Mouse (Mus musculus): ENCODE measurements at regions not wholly inside any gene's neighbourhood (a gene's known extent, or its start where the extent isn't known, plus 50 kb on each side); places are given as distances from the start of the nearest gene placed in this dataset.

GRCm38 (mm10) chr2:28349911-28350310 lies 96.7 kb upstream of the Ppp1r26 start:
- no peak for DNase-seq (ENCODE audit: low spot score in 2 of 2)

- DNase-seq (ENCODE audit: low spot score in 2 of 2): no peak
Measured at GRCm38 (mm10) chr2:28351445-28351844, 95.2 kb upstream of the Ppp1r26 start.

GRCm38 (mm10) chr2:28352903-28353302 lies 93.7 kb upstream of the Ppp1r26 start:
- no peak for DNase-seq (ENCODE audit: low spot score in 2 of 2)

GRCm38 (mm10) chr2:28362199-28362598 lies 84.4 kb upstream of the Ppp1r26 start:
- no peak for DNase-seq (ENCODE audit: low spot score in 2 of 2)

- DNase-seq (ENCODE audit: low spot score in 2 of 2): no peak
Measured at GRCm38 (mm10) chr2:28364623-28365022, 82.0 kb upstream of the Ppp1r26 start.

GRCm38 (mm10) chr2:28365756-28366155 lies 80.8 kb upstream of the Ppp1r26 start:
- DNase-seq (ENCODE audit: low spot score in 2 of 2): no peak

GRCm38 (mm10) chr2:28374838-28375237 lies 71.8 kb upstream of the Ppp1r26 start:
- peak in 1 of 2 experiments; percentile 41 for DNase-seq (ENCODE audit: low spot score in 2 of 2)

- DNase-seq (ENCODE audit: low spot score in 2 of 2): no peak
Measured at GRCm38 (mm10) chr2:28377948-28378822, 68.4 kb upstream of the Ppp1r26 start.

- no peak for DNase-seq (ENCODE audit: low spot score in 2 of 2)
Measured at GRCm38 (mm10) chr2:28382051-28382802, 64.4 kb upstream of the Ppp1r26 start.

- no peak for DNase-seq (ENCODE audit: low spot score in 2 of 2)
Measured at GRCm38 (mm10) chr2:28384875-28385274, 61.7 kb upstream of the Ppp1r26 start.

- no peak for DNase-seq (ENCODE audit: low spot score in 2 of 2)
Measured at GRCm38 (mm10) chr2:28386784-28387183, 59.8 kb upstream of the Ppp1r26 start.

GRCm38 (mm10) chr2:28387422-28387836 lies 59.2 kb upstream of the Ppp1r26 start:
- peak; percentile 68 to 72 for DNase-seq (ENCODE audit: low spot score in 2 of 2)

GRCm38 (mm10) chr2:28387926-28388325 lies 58.7 kb upstream of the Ppp1r26 start:
- no peak for DNase-seq (ENCODE audit: low spot score in 2 of 2)

- DNase-seq (ENCODE audit: low spot score in 2 of 2): no peak
Measured at GRCm38 (mm10) chr2:28389703-28390102, 56.9 kb upstream of the Ppp1r26 start.

- no peak for DNase-seq (ENCODE audit: low spot score in 2 of 2)
Measured at GRCm38 (mm10) chr2:28395391-28395790, 51.2 kb upstream of the Ppp1r26 start.
